Mouse (Mus musculus) myocyte (in vitro differentiated cells): ENCODE data around the gene Gm17651.

Source experiments
- CEBPB ChIP-seq: IDR thresholded peaks from 2 replicates; pipeline ENCODE4 v1.6.1; 2011; ENCODE audit warnings: mild to moderate bottlenecking, moderate library complexity; ENCODE audit not compliant: poor library complexity, insufficient read depth, severe bottlenecking
- E2F4 ChIP-seq: IDR thresholded peaks from one replicate; pipeline ENCODE4 v1.6.1; 2011; ENCODE audit warnings: mild to moderate bottlenecking, control low read depth, moderate library complexity; ENCODE audit not compliant: insufficient read depth
- MAX ChIP-seq: IDR thresholded peaks from one replicate; pipeline ENCODE4 v1.6.1; 2011; ENCODE audit warnings: low read depth, mild to moderate bottlenecking, control low read depth
- MYOD1 ChIP-seq, 3 experiments: IDR thresholded peaks; one replicate each; pipeline ENCODE4 v1.6.1; 2011; ENCODE audit warnings: control low read depth in 2 of 3, low read depth in 2 of 3, mild to moderate bottlenecking in 2 of 3, moderate library complexity in 1 of 3; ENCODE audit not compliant: insufficient read length in 2 of 3, control insufficient read depth in 1 of 3
- MYOG ChIP-seq, 3 experiments: IDR thresholded peaks; one replicate each; pipeline ENCODE4 v1.6.1; 2011; ENCODE audit warnings: control low read depth in 2 of 3, low read depth in 2 of 3, mild to moderate bottlenecking in 2 of 3; ENCODE audit not compliant: insufficient read length in 2 of 3, control insufficient read depth in 1 of 3, insufficient read depth in 1 of 3
- POLR2A ChIP-seq: IDR thresholded peaks from one replicate; pipeline ENCODE4 v1.6.1; 2011; ENCODE audit warnings: low read depth, mild to moderate bottlenecking, control low read depth, moderate library complexity; ENCODE audit not compliant: insufficient read length
- POLR2AphosphoS2 ChIP-seq: IDR thresholded peaks from one replicate; pipeline ENCODE4 v1.6.1; 2011; ENCODE audit warnings: low read depth, control low read depth; ENCODE audit not compliant: insufficient read length
- REST ChIP-seq: IDR thresholded peaks from one replicate; pipeline ENCODE4 v1.6.1; 2011; ENCODE audit warnings: mild to moderate bottlenecking, control low read depth, moderate library complexity; ENCODE audit not compliant: insufficient read depth, insufficient read length
- TCF12 ChIP-seq: IDR thresholded peaks from one replicate; pipeline ENCODE4 v1.6.1; 2011; ENCODE audit warnings: mild to moderate bottlenecking, control low read depth; ENCODE audit not compliant: poor library complexity, insufficient read depth, severe bottlenecking
- TCF3 ChIP-seq: IDR thresholded peaks from one replicate; pipeline ENCODE4 v1.6.1; 2011; ENCODE audit warnings: low read depth, control low read depth; ENCODE audit not compliant: insufficient read length
- USF1 ChIP-seq: IDR thresholded peaks from one replicate; pipeline ENCODE4 v1.6.1; 2011; ENCODE audit warnings: low read depth, mild to moderate bottlenecking, control low read depth, moderate library complexity

DNA sequence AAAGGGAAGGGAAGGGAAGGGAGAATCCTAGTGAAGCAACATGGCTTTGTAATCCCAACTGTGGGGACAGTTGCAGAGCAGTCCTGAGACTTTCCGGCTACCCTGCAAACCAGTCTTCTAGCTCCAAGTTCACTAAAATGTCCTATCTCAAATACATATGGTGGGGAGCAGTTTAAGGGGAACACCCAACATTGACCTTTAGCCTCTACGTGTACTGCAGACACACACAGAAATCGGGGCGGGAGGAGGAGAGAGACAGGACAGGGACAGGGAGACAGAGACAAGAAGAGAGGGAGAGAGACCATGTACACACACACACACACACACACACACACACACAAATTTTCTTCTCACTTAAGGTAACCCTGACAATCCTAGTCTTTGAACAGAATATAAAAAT is 44.6 kb downstream of the Gm17651 start:
- no peak for TF ChIP-seq E2F4
- no peak for TF ChIP-seq MYOG (IDR thresholded peaks at IDR 0.05; ENCODE audit: control insufficient read depth in 1 of 3, insufficient read depth in 1 of 3, insufficient read length in 2 of 3, low read depth in 2 of 3)
- no peak for TF ChIP-seq REST
- no peak for TF ChIP-seq POLR2A
- no peak for TF ChIP-seq USF1
- TF ChIP-seq POLR2AphosphoS2: no peak
- no peak for TF ChIP-seq TCF3
- no peak for TF ChIP-seq MYOD1 (IDR thresholded peaks at IDR 0.05; ENCODE audit: control insufficient read depth in 1 of 3, insufficient read length in 2 of 3, low read depth in 2 of 3)
- no peak for TF ChIP-seq TCF12
- no peak for TF ChIP-seq MAX
- no peak for TF ChIP-seq CEBPB
